In the genomic region with DNA sequence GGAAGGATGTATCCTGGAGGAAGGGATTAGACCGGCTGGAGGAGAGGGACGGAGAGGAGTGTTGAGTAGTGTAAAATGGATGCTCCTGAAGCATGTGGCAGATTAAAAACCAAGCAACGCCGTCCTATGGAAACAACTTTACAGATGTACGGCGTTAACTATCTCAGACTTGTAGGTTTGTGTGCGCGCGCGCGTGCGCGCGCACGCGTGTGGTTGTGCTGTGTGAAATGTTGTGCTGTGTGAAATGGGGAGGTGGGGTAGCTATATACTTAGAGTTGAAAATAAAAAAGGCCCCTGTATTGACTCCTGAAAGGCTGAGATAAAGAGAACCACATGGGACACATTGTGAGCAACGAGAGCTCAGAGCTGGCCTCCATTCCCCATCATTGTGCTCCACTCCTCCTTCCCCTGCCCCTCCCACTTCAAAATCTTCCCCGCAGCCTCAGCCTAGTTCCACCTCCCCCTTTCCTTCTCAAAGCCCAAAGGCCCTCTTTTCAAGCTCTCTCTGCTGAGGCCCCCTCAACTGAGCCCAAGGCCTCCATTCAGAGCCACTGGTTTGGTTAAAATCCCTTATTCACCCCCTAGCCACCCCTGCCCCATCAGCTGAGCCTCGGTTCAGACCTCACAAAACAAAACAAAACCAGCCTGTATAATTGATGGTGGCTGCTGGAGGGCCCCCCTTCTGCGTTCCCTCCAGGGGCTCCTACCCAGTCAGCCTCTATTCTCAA, we compare ENCODE assay signal across 9 mouse cellular contexts. TPM values are rescaled to one million over a fixed set of nuclear protein-coding genes. Genes with fewer than 3 reads are reported as not detected.
DNase-seq lines count a peak whose midpoint lies in the region; ATAC-seq lines count a peak whose summit lies in the region.
"Had no signal": no experiment of that assay in that cellular context is flagged by ENCODE, and none has a peak within 500 bp of the region (broad histone marks: within the 10 kb centered on the region; RNA-seq: fewer than 3 reads in every experiment).

No protein-coding gene starts in this region.

- no peak overlapping the region for H3K4me3 ChIP-seq in lung, embryonic 16.5 days (ENCODE audit: low read length)
- peak overlapping the region; percentile 25 for H3K4me3 ChIP-seq in forebrain, embryonic 15.5 days
- no peak overlapping the region for H3K4me3 ChIP-seq in limb, embryonic 15.5 days
- H3K4me3 ChIP-seq: liver, embryonic 13.5 days had no signal

- peak overlapping the region; percentile 24; the same call in 1 of the 2 replicates for H3K9ac ChIP-seq in lung, embryonic 16.5 days (ENCODE audit: low read length)
- peak overlapping the region; percentile 32; the same call in 1 of the 2 replicates for H3K9ac ChIP-seq in forebrain, embryonic 15.5 days (replicated peaks)
- H3K9ac ChIP-seq in limb, embryonic 15.5 days: no peak overlapping the region
- H3K9ac ChIP-seq: liver, embryonic 13.5 days had no signal

- H3K9me3 ChIP-seq in lung, embryonic 16.5 days (ENCODE audit: control insufficient read depth, low read length): peaks cover 5% of the 10 kb centered on the region
- H3K9me3 ChIP-seq in forebrain, embryonic 15.5 days: 0 out of 2 replicates have a peak, but pooled peaks cover 6% of the 10 kb centered on the region
- H3K9me3 ChIP-seq in limb, embryonic 15.5 days: no peaks in the 10 kb centered on the region

- H3K36me3 ChIP-seq in lung, embryonic 16.5 days (ENCODE audit: control insufficient read depth, insufficient read depth, low read length): no peaks in the 10 kb centered on the region
- H3K36me3 ChIP-seq in forebrain, embryonic 15.5 days: no peaks in the 10 kb centered on the region
- no peaks in the 10 kb centered on the region for H3K36me3 ChIP-seq in limb, embryonic 15.5 days
- H3K36me3 ChIP-seq: liver, embryonic 13.5 days had no signal

- H3K4me2 ChIP-seq in lung, embryonic 16.5 days (ENCODE audit: low read depth, low read length): peak overlapping the region; percentile 5; the same call in 1 of the 2 replicates
- H3K4me2 ChIP-seq in forebrain, embryonic 15.5 days (replicated peaks): peak overlapping the region; percentile 42
- H3K4me2 ChIP-seq in limb, embryonic 15.5 days: peak overlapping the region; percentile 24; the same call in 1 of the 2 replicates
- H3K4me2 ChIP-seq: liver, embryonic 13.5 days had no signal

- no peak overlapping the region for H3K27ac ChIP-seq in lung, embryonic 16.5 days (ENCODE audit: low read length)
- H3K27ac ChIP-seq in forebrain, embryonic 15.5 days (replicated peaks): peak overlapping the region; percentile 78
- peak overlapping the region; percentile 75 for H3K27ac ChIP-seq in limb, embryonic 15.5 days
- H3K27ac ChIP-seq: liver, embryonic 13.5 days had no signal

- H3K27me3 ChIP-seq in lung, embryonic 16.5 days (ENCODE audit: control insufficient read depth, insufficient read depth, low read depth, low read length): no peaks in the 10 kb centered on the region
- H3K27me3 ChIP-seq in forebrain, embryonic 15.5 days: no peaks in the 10 kb centered on the region
- no peaks in the 10 kb centered on the region for H3K27me3 ChIP-seq in limb, embryonic 15.5 days

- no peak for DNase-seq in lung, postnatal 25 days (ENCODE audit: low spot score)
- peak; percentile 72 for DNase-seq in retina, embryonic 14.5 days (ENCODE audit: low spot score)
- no peak for DNase-seq in urinary bladder, adult 2 months (ENCODE audit: low spot score)
- DNase-seq in ovary, adult 18-20 months (ENCODE audit: low spot score): no peak
- DNase-seq: liver, embryonic 13.5 days had no signal

- ATAC-seq in lung, embryonic 16.5 days (ENCODE audit: low read depth): peak; percentile 24
- ATAC-seq in forebrain, embryonic 15.5 days (replicated peaks): peak; percentile 91
- peak; percentile 44; the same call in 1 of the 2 replicates for ATAC-seq in limb, embryonic 15.5 days (ENCODE audit: insufficient number of reproducible peaks, low FRiP score, low TSS enrichment, low read depth)
- no peak for ATAC-seq in inflammation-experienced regulatory T-cells, adult 6 months

- H3K4me1 ChIP-seq in lung, embryonic 16.5 days (replicated peaks; ENCODE audit: control insufficient read depth, insufficient read depth, low read length): peaks cover 28% of the 10 kb centered on the region
- peaks cover 45% of the 10 kb centered on the region for H3K4me1 ChIP-seq in forebrain, embryonic 15.5 days
- H3K4me1 ChIP-seq in limb, embryonic 15.5 days: peaks cover 54% of the 10 kb centered on the region
- H3K4me1 ChIP-seq: liver, embryonic 13.5 days had no signal

- WGBS in lung, embryonic 16.5 days: 54% methylated on average over 20 of the region's 20 CpGs
- 8% methylated on average over 20 of the region's 20 CpGs for WGBS in forebrain, embryonic 15.5 days
- 47% methylated on average over 20 of the region's 20 CpGs for WGBS in limb, embryonic 15.5 days

RNA-seq across cellular contexts. Expression of a gene that starts 36.9 kb away (rescaled TPM):
- 8.1 and 8.4 TPM in 2 replicates for polyA plus RNA-seq in lung, embryonic 16.5 days (2015; fragmentation: Nextera tagmentation; extraction: Ambion mirVana)
- polyA plus RNA-seq in forebrain, embryonic 15.5 days (2015; fragmentation: Nextera tagmentation; extraction: Ambion mirVana): 4.5 and 4.9 TPM in 2 replicates
- 6.9 and 7.4 TPM in 2 replicates for polyA plus RNA-seq in limb, embryonic 15.5 days (2015; fragmentation: Nextera tagmentation; extraction: Ambion mirVana)
- 8.8 and 9.5 TPM in 2 replicates for polyA plus RNA-seq in urinary bladder, adult 2 months (2012; rRNA removed)
- polyA plus RNA-seq in inflammation-experienced regulatory T-cells, adult 6 months (2017; shearing (Covaris generic)): 1 to 10 TPM; 5.5 to 8.2 (median 7.4) TPM

RNA-seq across cellular contexts. Expression of a gene that starts 59.0 kb away (rescaled TPM):
- polyA plus RNA-seq in lung, embryonic 16.5 days (2015; fragmentation: Nextera tagmentation; extraction: Ambion mirVana): 27.9 and 29.7 TPM in 2 replicates
- 33.5 and 38.1 TPM in 2 replicates for polyA plus RNA-seq in forebrain, embryonic 15.5 days (2015; fragmentation: Nextera tagmentation; extraction: Ambion mirVana)
- polyA plus RNA-seq in limb, embryonic 15.5 days (2015; fragmentation: Nextera tagmentation; extraction: Ambion mirVana): 23.1 and 26.7 TPM in 2 replicates
- polyA plus RNA-seq in urinary bladder, adult 2 months (2012; rRNA removed): 10.0 and 10.3 TPM in 2 replicates
- 10 to 100 TPM; 25.0 to 48.9 (median 38.8) TPM for polyA plus RNA-seq in inflammation-experienced regulatory T-cells, adult 6 months (2017; shearing (Covaris generic))
